Mouse (Mus musculus): ENCODE measurements around the gene Ppp1ca.

Ppp1ca gene

GRCm38 (mm10) chr19:4191528-4192250, at the start of gene Ppp1ca:
Ppp1ca (plus strand) TSS chr19:4192065.
- peak; percentile 100 for DNase-seq

- DNase-seq: no peak
Measured at GRCm38 (mm10) chr19:4142416-4143173, 49.3 kb upstream of the Ppp1ca start.

- DNase-seq: no peak
Measured at GRCm38 (mm10) chr19:4143759-4144268, 48.1 kb upstream of the Ppp1ca start, which contains the start of gene Cabp4. Cabp4 (minus strand) TSS chr19:4144033.

DNA sequence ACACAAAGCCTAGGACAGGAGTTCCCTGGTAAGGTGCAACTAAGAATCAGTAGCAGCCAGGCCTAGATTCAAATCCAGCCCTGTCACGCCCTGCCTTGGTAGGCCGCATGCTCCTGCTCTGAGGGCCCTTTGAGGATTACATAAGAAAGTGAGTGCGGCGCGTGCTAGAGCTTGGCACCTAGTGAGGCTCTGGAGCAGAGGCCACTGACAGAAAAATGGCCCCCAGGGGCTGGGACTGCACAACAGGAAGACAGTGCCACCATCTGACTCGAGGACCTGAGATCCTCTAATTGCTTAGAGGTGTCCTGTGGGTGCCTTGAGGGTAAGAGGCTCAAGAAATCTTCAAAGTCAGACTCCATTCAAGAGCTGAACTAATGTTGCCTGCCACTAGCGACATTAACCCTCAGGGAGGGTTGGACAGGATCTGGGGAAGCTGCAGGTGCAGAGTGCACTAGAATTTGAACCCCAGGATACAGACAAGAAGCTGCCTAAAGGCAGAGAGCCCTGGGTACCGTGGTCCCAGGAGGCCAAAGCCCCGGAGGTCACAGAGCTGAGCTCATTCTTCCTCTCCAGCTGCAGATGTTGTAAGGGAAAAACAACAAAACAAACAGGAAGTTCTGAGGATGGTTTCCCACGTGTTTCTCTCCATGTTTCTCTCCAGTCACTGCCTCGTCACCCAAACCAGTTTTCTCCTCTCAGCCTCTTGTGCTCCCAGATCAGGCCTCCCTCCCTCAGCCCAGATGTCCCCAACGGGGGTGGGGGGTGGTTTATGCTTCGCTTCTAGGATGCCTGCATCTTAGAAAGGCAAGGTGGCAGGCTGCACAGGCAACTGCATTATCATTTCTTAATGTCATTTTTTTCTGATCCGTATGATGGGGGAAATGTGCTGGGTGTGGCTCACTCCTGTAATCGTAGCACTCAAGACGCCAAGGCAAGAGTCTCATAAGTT, 47.0 kb upstream of the Ppp1ca start:
- peak; percentile 55 for DNase-seq

DNA sequence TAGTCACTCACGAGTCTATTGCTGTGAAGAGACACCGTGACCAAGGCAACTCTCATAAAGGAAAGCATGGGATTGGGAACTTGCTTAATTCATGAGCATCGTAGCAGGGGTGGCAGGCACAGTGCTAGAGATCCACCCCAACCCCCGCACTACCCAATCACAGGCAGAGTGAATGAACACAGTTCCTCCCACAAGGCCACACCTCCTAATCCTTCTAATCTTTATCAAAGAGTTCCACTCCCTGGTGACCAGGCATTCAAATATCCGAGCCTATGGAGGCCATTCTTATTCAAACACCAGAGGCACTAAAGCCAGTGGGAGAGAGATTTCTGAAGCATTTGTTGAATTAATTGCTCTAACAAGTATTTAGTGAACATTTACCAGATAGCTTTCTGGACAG, 45.9 kb upstream of the Ppp1ca start:
- no peak for DNase-seq

DNA sequence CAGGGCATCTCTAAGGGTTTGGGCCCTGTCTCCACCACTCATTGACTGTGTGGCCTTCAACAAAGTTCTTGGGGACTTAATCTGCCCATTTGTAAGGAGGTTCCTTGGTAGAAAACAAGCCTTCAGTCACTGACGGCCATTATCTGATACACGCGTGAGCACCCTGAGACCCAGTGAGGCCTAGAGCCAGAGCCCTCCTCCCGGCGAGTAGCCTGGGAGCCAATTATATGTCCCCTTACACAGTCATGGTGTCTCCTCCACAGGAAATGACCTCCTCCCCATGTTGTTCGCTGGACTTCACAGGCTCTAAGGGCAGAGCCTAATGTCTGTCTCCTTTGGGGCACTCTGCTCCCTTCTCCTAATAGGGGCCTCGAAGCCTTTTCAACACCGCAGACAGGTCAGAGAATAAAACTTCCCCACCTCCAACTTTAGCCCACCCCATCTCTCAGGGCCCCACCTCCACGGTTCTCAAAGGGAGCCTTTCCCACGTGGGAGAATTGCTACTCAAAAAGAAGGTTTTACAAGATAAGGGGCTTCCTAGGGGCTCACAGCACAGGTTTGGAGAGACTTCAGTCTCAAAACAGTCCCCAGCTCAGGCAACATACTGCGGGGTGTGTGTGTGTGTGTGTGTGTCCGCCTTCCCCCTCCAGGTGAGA, 45.4 kb upstream of the Ppp1ca start:
- DNase-seq: no peak

GRCm38 (mm10) chr19:4147022-4147405, 44.9 kb upstream of the Ppp1ca start:
- DNase-seq: no peak

GRCm38 (mm10) chr19:4147782-4148490, 43.9 kb upstream of the Ppp1ca start:
- no peak for DNase-seq

DNA sequence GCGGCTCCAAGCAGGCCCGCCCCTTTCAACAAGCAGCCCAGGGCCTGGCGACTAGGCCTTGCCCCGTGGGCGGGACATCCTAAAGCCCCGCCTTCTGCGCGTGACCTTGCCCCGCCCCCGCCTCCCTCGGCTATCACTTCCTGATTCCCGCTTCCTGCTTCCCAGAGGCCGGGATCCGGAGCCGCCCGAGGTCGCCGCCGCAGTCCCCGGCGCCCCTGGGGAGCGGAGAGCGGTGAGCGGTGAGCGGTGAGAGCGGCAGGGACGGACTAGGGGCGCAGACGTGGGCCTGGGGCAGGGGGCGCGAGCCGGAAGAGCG, 43.4 kb upstream of the Ppp1ca start, which contains the start of gene Coro1b:
TSS of gene Coro1b (plus strand) at position 129 of the 316 bp plus-strand sequence.
- DNase-seq: peak; percentile 97

- DNase-seq: no peak
Measured at GRCm38 (mm10) chr19:4148819-4149218, 43.0 kb upstream of the Ppp1ca start.

- DNase-seq: peak; percentile 35
Measured at GRCm38 (mm10) chr19:4149283-4149682, 42.6 kb upstream of the Ppp1ca start.

DNA sequence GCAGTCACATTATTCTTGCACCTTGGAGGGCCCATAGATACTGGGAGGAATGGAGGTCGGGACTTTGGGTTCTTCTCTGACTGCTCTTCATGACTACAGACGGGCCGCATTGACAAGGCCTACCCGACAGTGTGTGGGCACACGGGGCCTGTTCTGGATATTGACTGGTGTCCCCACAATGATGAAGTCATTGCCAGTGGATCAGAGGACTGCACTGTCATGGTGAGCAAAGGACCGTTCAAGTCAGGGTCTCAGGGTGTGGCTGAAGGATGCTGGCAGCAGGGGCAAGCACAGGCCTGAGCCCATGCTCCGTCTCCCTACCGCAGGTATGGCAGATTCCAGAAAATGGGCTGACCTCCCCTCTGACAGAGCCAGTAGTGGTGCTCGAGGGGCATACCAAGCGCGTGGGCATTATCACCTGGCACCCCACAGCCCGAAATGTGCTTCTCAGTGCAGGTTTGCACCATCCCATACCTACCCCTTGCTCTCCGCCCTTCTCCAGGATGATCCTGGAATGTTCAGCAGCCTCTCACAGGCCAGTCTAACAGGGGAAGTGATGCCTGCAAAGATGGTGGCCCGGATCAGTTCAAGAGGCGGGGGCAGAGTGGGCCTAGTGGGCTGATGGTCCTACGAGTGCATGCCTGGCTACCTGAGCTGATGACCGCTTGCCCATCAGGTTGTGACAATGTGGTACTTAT, 42.0 kb upstream of the Ppp1ca start:
- DNase-seq: no peak

DNA sequence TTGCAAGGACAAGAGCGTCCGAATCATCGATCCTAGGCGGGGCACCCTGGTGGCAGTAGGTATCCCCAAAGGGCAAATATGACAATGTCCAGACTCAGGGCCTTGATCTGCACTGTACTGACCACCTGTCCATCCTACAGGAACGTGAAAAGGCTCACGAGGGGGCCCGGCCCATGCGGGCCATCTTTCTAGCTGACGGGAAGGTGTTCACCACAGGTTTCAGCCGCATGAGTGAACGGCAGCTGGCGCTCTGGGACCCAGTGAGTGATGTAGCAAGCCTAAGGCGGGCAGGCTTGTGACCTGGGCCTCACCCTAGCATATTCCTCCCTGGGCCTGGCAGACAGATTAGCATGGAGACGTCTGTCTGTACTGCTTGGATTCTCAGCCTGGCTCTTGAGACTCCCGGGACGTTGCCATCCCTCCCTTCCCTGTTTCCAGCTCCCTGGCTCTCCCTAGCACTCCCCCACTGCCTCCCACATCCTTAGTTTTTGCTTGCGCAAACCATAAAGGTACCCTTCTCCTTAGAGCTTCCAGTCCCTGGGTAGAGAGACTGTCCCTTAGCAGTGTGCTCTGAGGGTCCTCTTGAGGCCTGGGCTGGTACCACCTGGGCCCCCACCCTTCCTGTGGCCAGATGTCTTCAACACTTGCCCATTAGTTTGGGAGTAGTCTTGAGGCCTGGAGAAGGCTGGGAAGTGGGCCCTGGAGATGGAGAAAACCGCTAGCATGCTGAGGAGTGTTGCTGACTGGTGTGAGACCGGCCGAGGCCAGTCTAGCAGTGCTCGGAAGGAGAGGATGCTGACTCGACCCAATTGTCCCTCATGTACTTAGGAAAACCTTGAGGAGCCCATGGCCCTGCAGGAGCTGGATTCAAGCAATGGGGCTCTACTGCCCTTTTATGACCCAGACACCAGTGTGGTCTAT, 41.0 kb upstream of the Ppp1ca start:
- DNase-seq: no peak

GRCm38 (mm10) chr19:4151488-4151860, 40.4 kb upstream of the Ppp1ca start:
- no peak for DNase-seq

- DNase-seq: no peak
Measured at GRCm38 (mm10) chr19:4151898-4152297, 40.0 kb upstream of the Ppp1ca start.

- DNase-seq: no peak
Measured at GRCm38 (mm10) chr19:4152445-4153231, 39.2 kb upstream of the Ppp1ca start.

- DNase-seq: peak; percentile 37
Measured at GRCm38 (mm10) chr19:4153232-4153654, 38.6 kb upstream of the Ppp1ca start, which contains the start of gene Ptprcap. Ptprcap (plus strand) TSS chr19:4153604.

GRCm38 (mm10) chr19:4154437-4155222, 37.2 kb upstream of the Ppp1ca start:
- peak; percentile 81 for DNase-seq

All from thymus, postnatal 4 days (tissue).